Mouse (Mus musculus): ENCODE data around the gene Vgf.
A peak's percentile ranks its signal among the peaks of the same experiment; 100 is the strongest.

Vgf gene

DNA sequence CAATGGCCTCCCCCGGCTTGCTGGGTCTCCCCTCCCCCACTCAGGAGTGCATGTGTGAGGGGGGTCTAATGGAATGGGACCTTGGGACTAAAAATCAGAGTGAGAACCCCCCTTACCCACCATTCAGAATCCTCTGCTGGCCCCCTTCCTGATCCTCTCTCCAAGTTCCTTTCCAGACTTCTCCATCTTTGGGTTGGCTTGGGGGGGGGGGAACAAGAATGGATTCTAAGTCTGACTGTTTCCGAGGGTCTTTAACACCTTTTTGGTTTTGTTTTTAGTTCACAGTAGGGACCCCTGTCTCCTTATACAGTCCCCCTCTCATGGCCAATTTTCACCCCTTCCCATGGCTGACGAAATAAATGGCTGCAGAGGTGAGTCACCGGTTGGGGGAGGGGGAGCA lies at the start of gene Vgf:
Gene Vgf, plus strand, starts transcription at position 301 of the 400 bp plus-strand sequence.
- DNase-seq (ENCODE audit: low spot score) = no peak

DNA sequence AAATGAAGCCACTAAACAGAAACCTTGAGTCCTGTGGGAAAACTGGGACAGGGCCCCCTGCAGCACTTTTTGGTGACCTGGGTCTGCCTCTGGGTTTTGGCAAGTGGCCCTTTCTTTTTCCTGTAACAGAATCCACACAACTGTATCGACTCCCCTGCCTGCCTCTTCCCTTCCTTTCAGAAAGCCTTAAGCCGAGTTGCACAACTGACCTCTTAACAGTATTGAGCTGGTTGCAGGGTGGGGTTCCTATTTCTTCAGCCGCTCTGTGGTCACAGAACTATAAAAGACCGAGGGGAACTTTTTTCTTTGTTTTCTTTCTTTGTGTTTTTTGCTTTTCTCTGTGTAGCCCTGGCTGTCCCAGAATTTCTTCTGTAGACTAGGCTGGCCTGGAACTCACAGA lies 48.4 kb upstream of the Vgf start:
- no peak for DNase-seq (ENCODE audit: low spot score)

DNA sequence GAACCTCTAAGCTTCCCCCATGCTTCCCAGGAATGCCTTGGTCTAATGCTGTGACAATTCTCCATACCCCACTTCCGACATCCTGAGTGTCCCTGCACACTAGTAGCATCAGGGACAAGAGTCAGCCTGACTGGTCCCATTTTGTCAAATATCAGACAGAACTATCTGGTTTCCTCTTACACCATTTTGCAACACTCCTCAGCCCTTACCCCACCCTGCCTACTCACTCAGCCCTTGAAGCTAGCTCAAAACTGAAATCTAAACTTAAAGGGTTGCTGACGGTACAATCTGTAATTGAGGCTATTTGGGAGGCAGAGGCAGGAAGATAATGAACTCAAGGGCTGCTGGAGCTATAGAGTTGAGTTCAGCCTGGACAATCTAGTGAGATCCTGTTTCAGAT lies 46.4 kb upstream of the Vgf start:
- DNase-seq (ENCODE audit: low spot score) = no peak

DNA sequence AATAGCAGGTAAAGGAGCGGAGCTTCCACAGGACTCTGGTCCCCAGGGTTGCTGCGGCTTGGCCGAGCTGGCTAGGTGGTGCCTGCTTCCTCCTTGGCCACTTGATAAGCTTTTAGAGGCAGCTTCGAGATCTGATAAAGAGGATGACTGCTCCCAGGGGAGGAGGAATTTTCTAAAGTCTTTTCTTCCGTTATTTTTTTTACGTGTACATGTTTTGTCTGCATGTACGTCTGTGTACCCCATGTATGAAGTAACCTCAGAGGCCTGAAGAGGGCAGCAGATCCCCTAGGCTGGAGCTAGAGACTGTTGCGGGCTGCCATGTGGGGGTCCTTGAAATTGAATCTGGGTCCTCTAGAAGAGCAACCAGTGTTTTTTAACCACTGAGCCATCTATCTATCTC lies 45.2 kb upstream of the Vgf start:
- DNase-seq (ENCODE audit: low spot score) = no peak

DNA sequence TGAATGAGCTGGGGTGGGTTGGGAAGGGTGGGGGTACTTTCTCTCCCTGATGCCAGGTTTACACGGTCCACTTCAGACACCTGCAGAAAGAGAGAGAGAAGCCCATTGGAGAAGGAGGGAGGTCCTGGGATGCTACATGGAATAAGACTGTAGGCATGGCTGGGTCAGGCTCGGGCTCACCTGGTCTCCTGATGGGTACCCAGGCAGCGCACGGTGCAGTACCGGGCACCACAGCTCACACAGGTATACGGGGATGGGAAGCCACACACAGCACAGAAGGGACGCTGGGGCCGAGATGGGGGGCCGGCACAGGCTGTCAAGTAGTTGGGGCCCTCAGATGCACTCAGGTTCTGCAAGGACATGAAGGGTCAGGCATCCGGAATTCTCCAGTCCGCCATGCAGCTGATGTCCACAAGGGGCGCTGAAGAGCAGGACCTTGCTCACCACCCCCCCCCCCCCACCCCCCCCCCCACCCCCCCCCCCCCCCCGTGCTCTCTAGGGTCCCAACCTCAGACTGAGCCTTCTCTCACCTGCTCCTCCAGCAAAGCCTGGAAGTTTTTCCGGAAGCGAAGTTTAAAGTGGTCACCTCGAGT lies 43.8 kb upstream of the Vgf start:
- peak; percentile 59 for DNase-seq (ENCODE audit: low spot score)

DNA sequence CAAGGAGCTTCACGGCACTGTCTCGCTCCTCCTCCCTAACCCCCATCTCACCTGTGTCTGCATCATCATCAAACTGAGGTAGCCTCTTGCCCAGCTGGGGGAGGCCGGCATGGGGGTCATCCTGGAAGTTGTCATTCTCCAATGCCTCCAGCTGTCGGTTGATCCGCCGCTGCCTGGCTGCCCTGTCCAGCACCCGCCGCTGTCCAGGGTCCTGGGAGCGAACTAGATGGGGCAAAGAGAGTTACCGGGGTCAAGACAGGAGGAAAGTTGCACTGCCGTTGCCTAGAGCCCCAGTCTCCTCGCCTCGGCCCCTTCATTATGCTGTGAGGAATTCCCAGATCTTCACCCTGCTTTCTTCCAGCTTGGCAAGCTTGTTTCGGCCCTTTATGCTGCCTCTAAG lies 41.4 kb upstream of the Vgf start:
- DNase-seq (ENCODE audit: low spot score) = no peak

DNA sequence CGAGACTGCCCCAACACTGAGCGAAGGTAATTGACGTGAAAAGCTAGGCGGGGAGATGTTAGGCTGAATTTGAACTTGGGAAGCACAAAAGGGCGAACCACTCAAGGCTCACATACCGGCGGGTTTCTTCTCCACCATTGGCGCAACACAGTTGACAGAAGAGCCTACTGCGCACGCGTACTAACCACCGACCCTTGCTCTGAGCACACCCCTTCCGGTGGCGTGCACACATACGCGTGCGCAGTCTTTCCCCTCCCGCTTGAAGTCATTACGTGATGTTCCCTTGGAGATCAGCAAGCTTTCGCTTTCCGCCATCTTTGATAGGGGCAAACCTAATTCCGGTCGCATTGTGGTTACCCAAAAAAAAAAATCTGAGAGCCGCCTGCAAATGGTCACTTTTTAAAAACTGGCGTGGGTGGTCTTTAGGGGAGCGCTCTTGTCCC lies 39.5 kb upstream of the Vgf start, which contains the start of gene Plod3:
Gene Plod3, plus strand, starts transcription at position 325 of the 443 bp plus-strand sequence.
- DNase-seq (ENCODE audit: low spot score) = peak; percentile 93

DNA sequence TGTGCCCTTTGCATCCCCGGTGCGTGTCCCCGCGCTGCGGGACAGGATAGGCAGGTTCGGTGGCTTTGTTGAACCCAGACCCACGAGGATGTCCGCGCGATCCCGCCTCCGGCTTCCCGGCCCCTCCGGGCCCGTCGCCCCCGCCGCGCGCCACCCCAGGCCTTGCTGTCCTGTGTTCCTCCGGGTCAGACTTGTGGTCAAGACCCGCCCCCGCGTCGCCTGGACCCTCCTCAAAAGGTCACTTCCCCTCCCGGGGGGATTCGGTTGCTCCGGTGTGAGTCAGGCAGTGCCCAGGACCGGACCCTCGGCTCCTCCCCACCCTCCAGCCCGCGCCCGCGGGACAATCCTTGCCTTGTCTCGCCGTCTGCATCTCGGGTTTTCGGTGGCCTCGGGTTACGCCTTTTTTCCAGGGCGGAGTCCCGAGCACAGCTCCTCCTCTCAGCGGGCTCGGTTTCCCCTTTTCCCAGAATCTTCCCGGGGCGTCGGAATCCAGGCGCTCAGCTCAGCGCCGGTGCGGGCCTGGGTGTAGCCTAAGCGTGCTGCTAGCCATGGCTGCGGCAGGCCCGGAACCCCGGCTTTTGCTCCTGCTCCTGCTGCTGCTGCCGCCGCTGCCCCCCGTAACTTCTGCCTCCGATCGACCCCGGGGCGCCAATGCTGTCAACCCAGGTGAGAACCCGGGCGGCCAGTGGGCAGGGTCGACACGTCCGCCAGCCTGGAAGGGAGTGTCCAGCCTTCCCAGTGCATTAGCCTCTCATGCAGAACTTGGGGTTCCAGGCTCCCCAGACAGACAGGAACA lies 38.9 kb upstream of the Vgf start:
- DNase-seq (ENCODE audit: low spot score) = peak; percentile 69

DNA sequence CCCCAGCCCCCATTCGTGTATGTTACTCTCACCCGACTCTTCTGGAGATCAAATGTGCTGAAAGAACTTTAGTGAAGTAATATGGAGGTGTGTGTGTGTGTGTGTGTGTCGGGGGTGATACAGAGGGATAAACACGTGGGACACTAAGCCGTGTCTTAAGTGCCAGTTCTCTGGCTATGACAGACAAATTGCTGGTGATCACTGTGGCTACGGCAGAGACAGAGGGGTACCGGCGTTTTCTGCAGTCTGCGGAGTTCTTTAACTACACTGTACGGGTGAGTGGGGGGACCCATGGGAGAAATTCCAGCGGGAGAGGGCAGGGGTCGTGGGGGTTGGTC lies 38.3 kb upstream of the Vgf start, which contains the start of gene Znhit1:
Gene Znhit1, minus strand, starts transcription at position 88 of the 338 bp plus-strand sequence.
- no peak for DNase-seq (ENCODE audit: low spot score)

DNA sequence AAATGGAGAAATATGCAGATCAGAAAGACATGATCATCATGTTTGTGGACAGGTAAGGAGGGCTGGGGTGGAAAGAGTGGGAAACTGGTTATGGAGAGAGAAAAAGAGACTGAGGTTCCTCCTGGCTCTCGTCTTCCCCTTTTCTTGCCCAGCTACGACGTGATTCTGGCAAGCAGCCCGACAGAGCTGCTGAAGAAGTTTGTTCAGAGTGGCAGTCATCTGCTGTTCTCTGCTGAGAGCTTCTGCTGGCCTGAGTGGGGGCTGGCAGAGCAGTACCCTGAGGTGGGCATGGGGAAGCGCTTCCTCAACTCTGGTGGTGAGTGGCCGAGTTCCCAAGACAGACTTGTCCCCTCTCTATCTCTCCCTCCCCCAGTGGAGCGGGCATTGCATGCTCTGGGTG lies 37.8 kb upstream of the Vgf start:
- DNase-seq (ENCODE audit: low spot score) = no peak

DNA sequence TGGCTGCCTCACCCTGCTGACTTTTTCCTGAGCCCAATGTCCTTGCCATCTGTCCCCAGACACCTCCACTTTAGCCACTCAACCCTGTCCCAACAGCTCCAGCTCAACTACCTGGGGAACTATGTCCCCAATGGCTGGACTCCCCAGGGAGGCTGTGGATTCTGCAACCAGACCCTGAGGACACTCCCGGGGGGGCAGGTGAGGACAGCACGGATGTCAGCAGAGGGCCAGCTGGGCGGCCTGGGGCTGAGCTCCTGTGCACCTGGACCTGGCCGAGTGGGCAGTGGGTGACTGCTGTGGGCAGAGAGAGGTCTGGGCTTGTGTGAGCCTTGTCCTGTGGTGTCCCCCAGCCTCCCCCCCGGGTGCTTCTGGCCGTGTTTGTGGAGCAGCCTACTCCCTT lies 36.4 kb upstream of the Vgf start:
- DNase-seq (ENCODE audit: low spot score) = no peak

DNA sequence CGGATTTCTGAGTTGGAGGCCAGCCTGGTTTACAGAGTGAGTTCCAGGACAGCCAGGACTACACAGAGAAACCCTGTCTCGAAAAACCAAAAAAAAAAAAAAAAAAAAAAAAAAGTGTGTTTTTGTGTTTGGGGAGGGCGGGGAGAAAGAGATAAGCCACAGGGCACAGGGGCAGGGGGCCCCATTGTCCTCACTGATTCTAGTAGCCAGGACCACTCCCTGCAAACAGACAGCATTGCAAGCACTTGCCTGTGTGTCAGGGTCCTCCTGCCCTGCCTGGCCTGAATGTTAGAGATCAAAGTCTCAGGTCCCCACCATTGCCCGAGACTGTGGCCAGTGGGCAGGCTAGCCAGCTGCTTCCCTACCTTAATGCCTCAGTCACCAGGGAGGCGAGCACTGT lies 26.7 kb upstream of the Vgf start:
- no peak for DNase-seq (ENCODE audit: low spot score)

DNA sequence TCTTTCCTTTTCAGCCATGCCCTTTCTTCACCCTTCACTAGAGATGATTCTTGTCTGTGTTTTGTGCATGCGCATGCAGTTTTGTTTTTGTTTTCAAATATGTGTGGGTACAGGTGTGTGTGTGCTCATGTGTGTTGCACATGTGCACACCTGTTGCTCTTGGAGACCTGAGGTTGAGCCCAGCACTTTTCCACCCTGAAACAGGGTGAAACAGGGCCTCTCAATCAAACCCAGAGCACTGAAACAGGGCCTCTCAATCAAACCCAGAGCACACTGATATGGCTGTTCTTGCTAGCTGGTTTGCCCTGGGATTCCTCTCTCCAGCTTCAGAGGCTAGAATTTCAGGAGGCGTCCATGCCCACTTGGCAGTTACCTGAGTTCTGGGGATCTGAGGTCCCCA lies 25.6 kb upstream of the Vgf start:
- DNase-seq (ENCODE audit: low spot score) = no peak

DNA sequence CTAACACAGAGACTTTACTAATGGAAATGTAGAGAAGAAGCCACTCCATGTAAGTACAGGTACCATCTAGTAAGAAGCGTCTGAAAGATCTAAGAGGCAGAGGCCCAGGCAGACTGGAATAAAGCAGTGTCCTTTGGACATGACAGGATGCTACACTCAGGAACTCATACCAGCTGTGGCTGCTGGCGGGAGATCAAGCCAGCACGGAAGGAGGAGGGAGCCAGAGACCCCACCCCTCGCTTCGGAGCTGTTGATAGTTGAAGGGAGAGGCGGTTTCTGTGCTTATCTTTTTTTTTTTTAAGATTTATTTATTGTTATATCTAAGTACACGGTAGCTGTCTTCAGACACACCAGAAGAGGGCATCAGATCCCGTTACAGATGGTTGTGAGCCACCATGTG lies 18.9 kb upstream of the Vgf start:
- no peak for DNase-seq (ENCODE audit: low spot score)

DNA sequence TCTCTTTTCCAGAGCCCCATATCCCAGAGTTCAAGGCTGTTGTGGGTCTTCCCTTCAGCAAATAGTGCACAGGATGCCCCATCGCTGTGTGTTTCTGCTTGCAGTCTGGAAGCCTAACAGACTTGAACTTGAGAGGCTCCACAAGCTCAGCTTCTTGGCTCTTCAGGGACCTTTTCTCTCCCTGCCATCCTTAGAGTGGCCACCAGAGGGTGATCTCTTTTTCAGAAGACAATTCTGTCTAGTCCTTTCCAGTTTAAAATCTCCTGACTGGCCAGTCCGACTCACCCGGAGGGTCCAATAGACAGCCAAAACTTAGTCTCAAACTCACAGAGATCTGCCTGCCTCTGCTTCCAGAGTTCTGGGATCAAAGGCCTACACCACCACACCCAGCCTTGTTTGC lies 16.2 kb upstream of the Vgf start:
- peak; percentile 40 for DNase-seq (ENCODE audit: low spot score)

DNA sequence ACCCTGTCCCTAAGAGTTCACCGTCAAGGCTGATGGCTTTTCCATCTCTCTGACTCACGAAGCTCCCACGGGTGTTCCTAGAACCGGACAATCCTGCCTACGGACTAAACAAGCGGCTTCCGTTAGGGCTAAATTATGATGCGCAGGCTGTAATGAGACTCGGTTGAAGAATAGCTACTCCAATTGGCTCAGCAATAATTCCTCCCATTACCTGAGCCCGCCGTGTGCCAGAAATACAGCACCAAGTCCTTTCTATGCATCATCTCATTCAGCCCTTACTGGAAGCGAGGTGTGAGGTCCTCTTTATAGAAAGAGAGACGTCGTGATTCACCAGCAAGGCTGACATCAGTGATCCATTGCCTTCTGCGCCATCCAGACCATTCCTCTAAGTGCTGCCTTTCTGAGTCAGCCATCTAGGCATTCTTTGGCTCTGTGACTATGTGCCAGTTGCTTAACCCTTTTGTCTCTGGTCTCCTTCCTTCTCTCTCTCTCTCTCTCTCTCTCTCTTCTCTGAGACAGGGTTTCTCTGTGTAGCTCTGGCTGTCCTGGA lies 13.7 kb upstream of the Vgf start:
- no peak for DNase-seq (ENCODE audit: low spot score)

DNA sequence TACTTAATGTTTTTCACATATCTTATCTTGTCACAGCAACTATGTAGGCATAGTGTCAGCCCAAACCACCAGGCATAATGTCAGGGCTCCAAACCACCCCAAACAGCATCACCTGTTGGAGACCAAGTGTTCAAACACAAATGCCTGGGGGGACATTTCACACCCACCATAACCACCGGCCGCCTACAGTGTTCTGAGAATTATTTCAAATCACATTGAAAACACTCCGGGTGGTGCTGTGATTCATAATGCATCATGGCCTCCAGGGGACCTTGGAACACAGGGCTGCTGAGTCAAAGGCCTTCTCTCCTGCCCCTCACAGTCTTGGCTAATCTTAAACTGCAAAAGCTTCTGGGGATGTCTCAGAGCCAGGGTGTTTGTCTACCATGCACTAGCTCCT lies 10.3 kb upstream of the Vgf start:
- DNase-seq (ENCODE audit: low spot score) = no peak

DNA sequence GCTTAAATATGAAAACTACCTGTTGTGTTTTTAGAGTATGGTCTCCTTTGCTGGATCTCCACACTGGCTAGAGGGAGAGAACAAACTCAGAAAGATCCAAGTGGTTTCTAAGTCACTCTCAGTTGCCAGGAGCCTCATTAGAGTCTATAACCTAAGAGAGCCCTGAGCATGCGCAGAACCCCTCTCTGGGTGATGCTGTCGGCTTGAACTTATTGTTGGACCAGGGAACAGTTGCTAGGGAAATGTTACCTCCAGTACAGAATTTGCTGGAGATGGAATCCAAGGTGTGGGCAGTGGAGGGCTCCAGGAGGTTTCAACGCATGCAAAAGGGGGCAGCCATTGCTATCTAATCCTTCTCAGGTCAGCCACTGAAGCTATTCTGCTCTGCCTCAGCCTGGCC lies 1.9 kb upstream of the Vgf start:
- DNase-seq (ENCODE audit: low spot score) = no peak

DNA sequence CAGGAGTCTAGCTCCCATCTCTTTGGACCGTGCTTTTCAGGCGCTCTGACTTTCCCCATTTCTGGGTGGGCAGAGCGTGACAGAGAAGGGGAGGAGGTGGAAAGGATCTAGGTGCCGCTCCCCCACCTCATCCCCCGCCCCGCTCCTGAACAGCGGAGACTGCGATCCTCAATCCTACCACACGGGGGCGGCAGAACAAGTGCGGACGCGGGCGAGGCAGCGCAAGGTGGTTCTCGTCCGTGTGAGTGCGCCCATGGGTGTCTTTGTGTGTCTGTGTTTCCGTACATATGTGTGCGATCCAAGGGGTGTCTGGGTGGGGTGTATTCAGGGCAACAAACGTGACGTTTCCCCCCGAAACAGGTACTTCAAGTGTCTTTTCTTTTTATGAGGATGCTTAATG lies 1.1 kb upstream of the Vgf start:
- DNase-seq (ENCODE audit: low spot score) = peak; percentile 83

DNA sequence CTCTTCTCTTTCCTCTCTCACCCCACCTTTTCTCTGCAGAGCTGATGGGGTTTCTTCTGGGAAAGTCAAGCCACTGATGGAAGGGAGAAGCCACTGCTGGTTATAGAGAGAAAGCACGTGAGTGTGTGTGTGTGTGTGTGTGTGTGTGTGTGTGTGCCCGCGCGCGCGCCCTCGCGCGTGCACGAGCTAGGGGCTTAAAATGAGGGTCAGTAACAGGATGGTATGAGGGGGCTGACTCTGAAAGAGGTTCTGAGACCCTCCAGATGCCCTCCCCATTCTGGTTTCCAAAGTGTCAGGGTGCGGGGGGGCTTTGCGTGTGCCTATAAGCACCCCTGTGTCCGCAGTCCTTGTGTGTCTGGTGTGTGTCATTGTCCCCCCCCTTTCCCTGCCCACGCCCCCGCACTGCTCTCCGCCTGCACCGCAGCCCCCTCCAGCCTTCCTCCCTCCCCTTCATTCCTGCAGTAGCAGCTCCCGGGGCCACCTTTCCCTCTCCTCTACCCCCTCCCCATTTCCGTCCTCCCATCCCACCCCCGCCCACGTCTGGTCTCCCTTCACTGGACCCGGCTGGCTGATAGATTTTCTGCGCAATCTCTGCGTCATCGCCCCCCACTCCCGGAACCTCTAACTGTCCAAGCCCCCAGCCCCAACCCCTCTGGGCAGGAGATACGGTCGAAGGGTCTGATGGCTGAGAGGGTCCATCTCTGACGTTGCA lies 2.5 kb downstream of the Vgf start:
- no peak for DNase-seq (ENCODE audit: low spot score)

DNA sequence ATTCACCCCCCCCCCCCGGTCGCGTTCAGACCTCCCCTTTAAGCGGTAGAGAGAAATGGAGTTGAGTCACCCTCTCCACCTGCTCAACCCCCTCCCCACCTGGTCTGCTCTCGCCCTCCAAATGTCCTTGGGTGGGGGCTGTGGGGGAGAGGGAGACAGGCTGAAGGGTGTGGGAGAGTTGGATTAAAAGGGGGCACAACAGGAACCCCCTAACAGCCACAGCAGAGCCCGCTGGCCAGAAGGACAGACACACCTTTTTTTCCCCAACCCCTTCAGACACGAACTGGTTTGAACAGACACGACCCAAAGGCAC lies 3.0 kb downstream of the Vgf start:
- DNase-seq (ENCODE audit: low spot score) = no peak

DNA sequence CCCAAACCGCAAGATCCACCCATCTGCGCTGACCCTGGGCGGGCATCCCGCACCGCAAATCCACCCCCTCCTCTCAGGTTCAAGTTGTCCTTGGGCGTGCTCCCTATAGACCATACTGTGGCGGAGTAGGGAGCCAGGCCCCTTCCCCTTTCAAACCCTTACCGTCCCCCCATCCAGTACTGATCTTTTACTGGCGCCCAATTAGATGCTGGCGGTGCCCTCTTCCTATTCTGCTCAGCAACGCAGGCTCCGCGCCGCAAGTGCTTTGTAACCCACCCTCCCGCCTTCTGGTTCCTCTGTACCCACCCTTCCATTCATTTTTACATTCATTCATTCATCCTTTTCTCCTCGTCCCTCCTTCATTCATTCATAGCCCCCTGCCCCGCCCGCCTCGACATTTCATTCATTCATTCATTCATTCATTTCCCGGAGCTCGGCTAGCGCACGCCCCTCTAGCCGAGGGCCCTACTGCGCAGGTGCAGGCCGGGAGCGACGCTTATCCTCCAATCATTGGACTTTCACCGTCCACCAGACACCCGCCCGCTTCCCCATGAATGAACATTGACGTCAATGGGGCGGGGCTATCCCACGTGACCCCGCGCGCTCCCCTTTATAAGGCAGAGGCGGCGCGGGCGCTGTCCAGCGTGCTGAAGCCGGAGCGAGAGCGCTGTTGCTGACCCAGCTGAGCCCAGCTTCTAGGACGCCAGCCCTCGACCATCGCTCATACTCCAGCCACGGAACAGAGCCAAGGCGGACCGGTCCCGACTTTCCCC lies 3.6 kb downstream of the Vgf start:
- peak; percentile 96 for DNase-seq (ENCODE audit: low spot score)

All from urinary bladder, postnatal 25 days (tissue).